Mouse (Mus musculus): ENCODE measurements around the gene Gm4141.
"Not testable (repeated sequence)": the region's sequence is repeated elsewhere in the genome, so short reads cannot be mapped to it uniquely, and the experiment has no call there.

Gene Gm4141

GRCm38 (mm10) chr7:20576141-20576540, at the start of gene Gm4141:
Gene Gm4141 (minus strand): TSS chr7:20576241.
- DNase-seq, result not testable (repeated sequence)

- not testable (repeated sequence) for DNase-seq
These were observed 22.9 kb upstream of the Gm4141 start, which contains the start of gene Gm4513 for GRCm38 (mm10) chr7:20598921-20599320. Gene Gm4513 (minus strand): TSS chr7:20599021.

DNA sequence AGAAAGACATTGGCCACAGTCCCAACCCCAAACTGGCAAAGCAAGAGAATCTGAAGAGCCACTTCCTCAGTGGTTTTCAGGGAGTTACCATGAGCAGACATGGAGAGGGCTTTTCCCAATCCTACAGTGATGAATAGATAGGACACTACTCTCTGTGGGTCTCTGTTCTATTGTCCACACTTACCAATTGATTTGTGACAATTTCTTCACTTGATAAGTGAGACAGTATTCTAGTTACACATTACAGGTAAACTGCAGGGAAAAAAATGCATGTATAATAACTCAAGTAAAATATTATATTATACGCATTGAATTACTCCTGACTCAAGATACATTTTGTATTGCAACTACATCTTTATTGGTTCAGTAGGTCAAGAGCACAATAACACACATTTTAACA, 30.4 kb downstream of the Gm4141 start, which contains the start of gene Gm5726:
Gm5726 (minus strand) TSS at position 101 of the 400 bp plus-strand sequence.
- DNase-seq, result not testable (repeated sequence)

DNA sequence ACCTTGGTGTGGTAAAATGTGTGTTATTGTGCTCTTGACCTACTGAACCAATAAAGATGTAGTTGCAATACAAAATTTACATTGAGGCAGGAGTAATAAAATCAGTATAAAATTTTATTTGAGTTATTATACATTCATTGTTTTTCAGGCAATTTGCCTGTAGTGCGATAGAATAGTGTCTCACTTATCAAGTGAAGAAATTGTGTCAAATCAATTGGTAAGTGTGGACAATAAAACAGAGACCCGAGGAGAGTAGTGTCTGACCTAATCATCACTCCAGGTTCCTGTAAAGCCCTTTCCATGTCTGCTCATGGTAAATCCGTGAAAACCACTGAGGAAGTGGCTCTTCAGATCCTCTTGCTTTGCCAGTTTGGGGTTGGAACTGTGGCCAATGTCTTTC, 42.5 kb downstream of the Gm4141 start, which contains the start of gene Vmn1r104:
Vmn1r104 (plus strand) TSS at position 301 of the 400 bp plus-strand sequence.
- not testable (repeated sequence) for DNase-seq
